Mouse (Mus musculus): ENCODE results near the gene Agpat2. TPM values are rescaled to one million over a fixed set of nuclear protein-coding genes. Genes with fewer than 3 reads are reported as not detected.

Agpat2 gene
- polyA plus RNA-seq, 1 experiment from 2014 or later, result 41.1 TPM

DNA sequence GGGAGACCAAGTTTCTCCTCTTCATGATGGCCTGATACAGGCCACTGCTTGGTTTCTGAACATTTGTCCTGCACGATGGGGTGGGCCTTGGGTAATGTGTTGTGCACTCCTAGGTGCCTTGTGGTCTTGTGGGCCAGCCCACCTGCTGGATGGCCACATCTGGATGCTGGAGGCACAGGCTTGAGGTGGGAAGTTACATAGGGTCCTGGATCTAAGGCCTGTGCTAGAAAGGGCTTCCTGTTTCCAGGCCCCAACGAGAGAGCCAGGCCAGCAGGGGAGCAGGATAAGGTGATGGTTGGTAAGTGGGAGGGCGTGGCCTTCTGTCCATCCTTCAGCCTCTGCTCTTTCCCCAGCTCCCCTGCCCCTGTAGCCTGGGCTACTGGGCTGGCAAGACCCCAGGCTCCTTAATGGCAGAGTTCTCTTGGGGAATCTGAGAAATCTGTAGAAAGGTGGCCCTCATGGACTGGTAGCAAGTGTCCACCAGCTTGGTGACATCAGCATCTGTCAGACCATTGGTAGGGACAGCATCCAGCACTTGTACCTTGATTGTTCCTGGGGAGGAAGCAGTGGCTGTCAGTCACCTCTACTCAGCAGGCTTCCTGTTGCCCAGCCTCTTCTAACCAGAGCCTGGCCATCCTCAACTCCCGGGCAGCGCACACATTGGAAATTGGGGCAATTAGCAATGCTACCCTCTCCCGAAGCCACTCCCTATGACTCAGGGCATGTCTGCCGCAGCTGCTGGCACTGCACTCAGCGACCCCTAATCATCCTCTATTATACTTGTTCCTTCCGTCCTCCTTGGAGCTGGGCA lies 10.8 kb downstream of the Agpat2 start:
- Histone ChIP-seq H3K4me1 (peaks cover 14% of the 10 kb centered on the region; the same call in 1 of the 2 replicates), H3K4me2 (no peak overlapping the region), H3K4me3 (no peak overlapping the region), H3K27me3 (no peaks in the 10 kb centered on the region), H3K9me3 (no peaks in the 10 kb centered on the region), H3K36me3 (peaks cover 24% of the 10 kb centered on the region; the same call in 1 of the 2 replicates), H3K9ac (no peak overlapping the region), H3K27ac (0 out of 2 replicates have a peak overlapping the region, but pooled peaks have one; percentile 29)
- peak; percentile 19; the same call in 1 of the 2 replicates for ATAC-seq (ENCODE audit: borderline replicate concordance, extremely low read depth, low FRiP score, low TSS enrichment)
- 64% methylated on average over 9 of the region's 9 CpGs for WGBS

GRCm38 (mm10) chr2:26591416-26591815 lies 12.8 kb downstream of the Agpat2 start:
- H3K4me2 ChIP-seq, result peak overlapping the region; percentile 76
- H3K9me3 ChIP-seq, result no peaks in the 10 kb centered on the region
- ATAC-seq (ENCODE audit: borderline replicate concordance, extremely low read depth, low FRiP score, low TSS enrichment), result no peak

DNA sequence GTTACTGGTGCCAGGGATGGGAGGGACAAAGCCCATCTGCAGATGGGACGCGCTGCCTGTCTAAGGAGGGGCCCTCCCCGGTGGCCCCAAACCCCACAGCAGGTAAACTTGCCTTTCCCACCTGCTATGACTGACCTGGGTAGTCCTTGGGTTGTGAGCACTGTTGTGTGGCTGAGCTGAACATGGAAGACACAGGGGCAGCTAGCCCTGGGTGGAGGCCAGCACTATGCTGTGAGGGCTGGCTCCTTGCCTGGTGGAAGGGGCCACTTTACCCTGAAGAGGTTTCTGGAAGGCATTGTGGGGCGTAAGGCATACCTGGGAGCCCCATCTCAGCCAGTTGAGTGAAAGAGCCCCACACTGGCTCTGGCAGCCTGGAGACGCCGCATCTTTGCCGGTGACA lies 13.3 kb downstream of the Agpat2 start:
- Histone ChIP-seq H3K9me3 (no peaks in the 10 kb centered on the region), H3K4me2 (peak overlapping the region; percentile 76), H3K9ac (no peak overlapping the region), H3K4me3 (peak overlapping the region; percentile 58; the same call in 1 of the 2 replicates), H3K27me3 (no peaks in the 10 kb centered on the region), H3K36me3 (peaks cover 24% of the 10 kb centered on the region; the same call in 1 of the 2 replicates), H3K4me1 (peaks cover 34% of the 10 kb centered on the region), H3K27ac (peak overlapping the region; percentile 51)
- no peak for ATAC-seq (ENCODE audit: borderline replicate concordance, extremely low read depth, low FRiP score, low TSS enrichment)
- 76% methylated on average over 7 of the region's 7 CpGs for WGBS

More at GRCm38 (mm10) chr2:26591416-26591815, 12.8 kb downstream of the Agpat2 start:
- no peak overlapping the region for H3K9ac ChIP-seq
- H3K4me1 ChIP-seq, result peaks cover 30% of the 10 kb centered on the region
- H3K27me3 ChIP-seq, result no peaks in the 10 kb centered on the region
- H3K36me3 ChIP-seq, result peaks cover 24% of the 10 kb centered on the region; the same call in 1 of the 2 replicates
- H3K27ac ChIP-seq, result peak overlapping the region; percentile 51; the same call in 1 of the 2 replicates
- H3K4me3 ChIP-seq, result no peak overlapping the region
- 69% methylated on average over 12 of the region's 12 CpGs for WGBS

GRCm38 (mm10) chr2:26590282-26590681 lies 13.9 kb downstream of the Agpat2 start:
- Histone ChIP-seq H3K4me3 (peak overlapping the region; percentile 58; the same call in 1 of the 2 replicates), H3K27ac (peak overlapping the region; percentile 51), H3K4me2 (peak overlapping the region; percentile 76), H3K36me3 (peaks cover 24% of the 10 kb centered on the region; the same call in 1 of the 2 replicates), H3K9ac (0 out of 2 replicates have a peak overlapping the region, but pooled peaks have one; percentile 69), H3K4me1 (peaks cover 34% of the 10 kb centered on the region), H3K27me3 (no peaks in the 10 kb centered on the region), H3K9me3 (no peaks in the 10 kb centered on the region)
- whole genome bisulfite sequencing, result 83% methylated on average over 7 of the region's 7 CpGs
- ATAC-seq (ENCODE audit: borderline replicate concordance, extremely low read depth, low FRiP score, low TSS enrichment), result no peak

DNA sequence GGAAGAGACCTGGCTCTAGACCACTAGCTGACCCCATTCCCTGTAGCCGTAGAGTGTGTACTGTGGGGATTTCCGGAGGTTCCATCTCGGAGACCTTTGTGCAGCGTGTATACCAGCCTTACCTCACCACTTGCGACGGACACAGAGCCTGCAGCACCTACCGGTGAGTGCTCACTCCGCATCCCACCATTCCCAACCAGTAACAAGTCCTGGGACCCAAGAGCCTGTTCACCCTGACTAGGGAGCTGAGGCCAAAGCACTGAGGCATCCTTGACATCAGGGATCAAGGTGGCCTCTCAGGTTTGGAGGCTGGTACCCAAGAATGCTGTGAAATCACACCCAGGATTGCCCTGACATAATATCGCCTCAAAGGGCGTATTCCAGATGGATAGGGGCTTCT lies 14.9 kb downstream of the Agpat2 start:
- no peaks in the 10 kb centered on the region for H3K27me3 ChIP-seq
- H3K9me3 ChIP-seq, result no peaks in the 10 kb centered on the region
- peak overlapping the region; percentile 76 for H3K4me2 ChIP-seq
- peak overlapping the region; percentile 58 for H3K4me3 ChIP-seq
- no peak for ATAC-seq (ENCODE audit: borderline replicate concordance, extremely low read depth, low FRiP score, low TSS enrichment)
- peak overlapping the region; percentile 69; the same call in 1 of the 2 replicates for H3K9ac ChIP-seq
- peaks cover 34% of the 10 kb centered on the region for H3K4me1 ChIP-seq
- peaks cover 18% of the 10 kb centered on the region; the same call in 1 of the 2 replicates for H3K36me3 ChIP-seq
- peak overlapping the region; percentile 85; the same call in 1 of the 2 replicates for H3K27ac ChIP-seq
- WGBS, result 84% methylated on average over 10 of the region's 10 CpGs

GRCm38 (mm10) chr2:26588573-26588972 lies 15.6 kb downstream of the Agpat2 start:
- ATAC-seq (ENCODE audit: borderline replicate concordance, extremely low read depth, low FRiP score, low TSS enrichment), result no peak
- H3K27me3 ChIP-seq, result no peaks in the 10 kb centered on the region
- H3K9ac ChIP-seq, result peak overlapping the region; percentile 69
- peaks cover 13% of the 10 kb centered on the region; the same call in 1 of the 2 replicates for H3K36me3 ChIP-seq
- no peaks in the 10 kb centered on the region for H3K9me3 ChIP-seq
- H3K4me3 ChIP-seq, result peak overlapping the region; percentile 58
- H3K4me2 ChIP-seq, result peak overlapping the region; percentile 76
- H3K27ac ChIP-seq, result peak overlapping the region; percentile 85
- WGBS, result 31% methylated on average over 4 of the region's 4 CpGs
- peaks cover 34% of the 10 kb centered on the region for H3K4me1 ChIP-seq

DNA sequence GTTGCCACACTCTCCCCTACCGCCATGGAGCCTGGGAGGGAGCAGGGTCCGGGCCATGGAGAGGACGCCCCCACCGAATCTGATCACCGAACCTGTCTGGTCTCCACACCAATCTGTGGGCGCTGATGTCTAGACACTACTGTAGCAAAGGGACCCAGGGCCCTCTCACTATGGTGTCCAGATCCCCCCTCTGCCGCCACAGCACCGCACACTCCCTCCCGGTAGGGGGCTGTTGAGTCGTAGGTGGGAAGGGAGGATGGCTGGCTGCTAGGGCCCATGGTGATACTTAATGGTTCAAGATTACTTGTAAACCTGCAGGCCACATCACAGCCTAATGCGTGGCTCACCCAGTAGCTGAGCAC lies 17.2 kb downstream of the Agpat2 start:
- H3K4me2 ChIP-seq, result peak overlapping the region; percentile 76
- H3K4me1 ChIP-seq, result peaks cover 36% of the 10 kb centered on the region
- no peaks in the 10 kb centered on the region; the same call in 1 of the 2 replicates for H3K36me3 ChIP-seq
- ATAC-seq (ENCODE audit: borderline replicate concordance, extremely low read depth, low FRiP score, low TSS enrichment), result no peak; the same call in 1 of the 2 replicates
- no peaks in the 10 kb centered on the region for H3K9me3 ChIP-seq
- 5% methylated on average over 11 of the region's 11 CpGs for WGBS
- H3K27ac ChIP-seq, result peak overlapping the region; percentile 85
- peak overlapping the region; percentile 58 for H3K4me3 ChIP-seq
- no peaks in the 10 kb centered on the region for H3K27me3 ChIP-seq
- H3K9ac ChIP-seq, result peak overlapping the region; percentile 69

DNA sequence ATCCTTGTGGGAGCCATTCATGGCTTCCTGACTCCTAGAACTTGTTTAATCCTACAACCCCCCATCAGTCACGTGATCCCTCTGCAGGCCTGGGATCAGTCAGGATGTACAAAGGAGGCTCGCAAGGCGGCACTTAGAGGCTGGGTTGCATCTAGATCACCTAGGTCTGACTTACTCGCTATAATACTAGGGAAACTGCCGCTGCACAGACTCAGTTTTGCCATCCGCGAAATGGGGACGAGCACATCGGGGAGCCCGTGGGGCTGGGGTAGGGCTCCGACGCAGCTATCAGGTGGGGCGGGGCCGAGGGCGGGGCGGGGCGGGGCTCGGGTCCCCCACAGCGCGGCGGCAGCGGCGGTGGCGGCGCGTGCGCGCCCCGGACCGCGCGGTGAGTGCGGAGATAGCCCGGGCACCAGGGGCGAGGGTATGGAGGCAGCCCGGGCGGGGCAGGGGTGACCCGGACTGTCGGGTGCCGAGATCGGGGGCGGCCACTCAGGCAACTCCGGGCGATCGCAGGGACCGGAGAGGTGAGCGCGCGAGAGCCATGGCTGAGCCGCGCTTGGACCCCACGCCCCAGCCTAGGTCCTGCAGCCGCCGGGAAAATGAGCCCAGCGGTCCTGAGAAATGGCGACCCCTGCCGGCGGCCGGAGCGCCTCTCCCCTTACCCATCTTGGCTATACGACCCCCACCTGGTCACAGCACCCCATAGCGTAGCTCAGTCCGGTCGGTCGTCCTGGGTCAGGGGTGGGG lies 17.7 kb downstream of the Agpat2 start, which contains the start of gene Gm20532:
Gene Gm20532, plus strand, starts transcription at position 346 of the 750 bp plus-strand sequence.
- peak within 1 kb of the TSS; percentile 76 for H3K4me2 ChIP-seq
- H3K9ac ChIP-seq, result peak within 1 kb of the TSS; percentile 69
- no peaks in the 10 kb centered on the region; the same call in 1 of the 2 replicates for H3K36me3 ChIP-seq
- H3K9me3 ChIP-seq, result no peaks in the 10 kb centered on the region
- peaks cover 32% of the 10 kb centered on the region for H3K4me1 ChIP-seq
- WGBS, result under 1% methylated on average over 55 of the region's 65 CpGs
- H3K27me3 ChIP-seq, result no peaks in the 10 kb centered on the region
- H3K4me3 ChIP-seq, result peak within 1 kb of the TSS; percentile 58
- ATAC-seq (ENCODE audit: borderline replicate concordance, extremely low read depth, low FRiP score, low TSS enrichment), result peak; percentile 70
- peak within 1 kb of the TSS; percentile 85 for H3K27ac ChIP-seq

DNA sequence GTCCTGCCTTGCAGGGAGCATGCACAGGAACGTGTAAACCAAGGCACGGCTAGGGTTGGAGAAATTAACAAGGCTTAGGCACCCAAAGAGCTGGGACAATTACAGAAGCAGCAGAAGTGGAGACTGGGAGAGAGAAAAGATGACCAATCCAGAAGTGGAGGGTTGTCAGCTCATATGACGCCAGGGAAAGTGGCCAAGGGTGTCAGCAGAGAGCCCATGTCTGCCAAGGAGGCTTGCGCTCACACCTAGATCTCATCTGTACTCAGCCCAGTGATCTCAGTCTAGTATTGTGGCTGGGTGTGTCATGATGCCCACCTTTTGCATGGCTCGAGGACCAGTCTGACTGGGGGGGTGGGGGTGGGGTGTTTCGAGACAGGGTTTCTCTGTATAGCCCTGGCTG lies 18.5 kb downstream of the Agpat2 start:
- Histone ChIP-seq H3K27ac (peak overlapping the region; percentile 85), H3K9ac (peak overlapping the region; percentile 69), H3K4me2 (peak overlapping the region; percentile 76; the same call in 1 of the 2 replicates), H3K9me3 (no peaks in the 10 kb centered on the region), H3K4me3 (peak overlapping the region; percentile 58), H3K36me3 (no peaks in the 10 kb centered on the region), H3K4me1 (peaks cover 25% of the 10 kb centered on the region), H3K27me3 (no peaks in the 10 kb centered on the region)
- WGBS, result 37% methylated on average over 6 of the region's 6 CpGs
- no peak for ATAC-seq (ENCODE audit: borderline replicate concordance, extremely low read depth, low FRiP score, low TSS enrichment)

DNA sequence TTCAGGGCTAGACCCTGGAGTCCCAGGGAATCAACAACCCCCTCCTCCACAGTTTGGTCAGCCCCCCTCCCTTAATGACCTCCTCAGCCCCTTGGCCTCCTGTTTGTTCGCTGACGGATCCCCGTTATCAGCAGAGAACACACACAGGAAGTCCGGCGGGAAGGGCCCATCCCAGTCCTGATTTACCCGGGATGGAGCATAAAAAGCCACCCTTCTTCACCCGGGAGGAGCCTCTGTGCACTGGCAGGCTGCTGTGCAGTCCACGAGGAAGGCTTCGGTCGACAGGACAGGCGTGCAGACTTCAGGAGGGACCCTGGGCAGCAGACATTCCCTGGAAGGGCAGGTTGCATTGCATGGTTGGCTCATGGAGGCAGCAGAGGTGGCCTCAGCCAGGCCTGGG lies 20.6 kb downstream of the Agpat2 start:
- H3K36me3 ChIP-seq, result no peaks in the 10 kb centered on the region
- peak overlapping the region; percentile 38; the same call in 1 of the 2 replicates for H3K4me2 ChIP-seq
- H3K9me3 ChIP-seq, result no peaks in the 10 kb centered on the region
- peak overlapping the region; percentile 69 for H3K9ac ChIP-seq
- H3K4me3 ChIP-seq, result peak overlapping the region; percentile 58
- peak overlapping the region; percentile 85 for H3K27ac ChIP-seq
- no peaks in the 10 kb centered on the region for H3K27me3 ChIP-seq
- peak; percentile 24 for ATAC-seq (ENCODE audit: borderline replicate concordance, extremely low read depth, low FRiP score, low TSS enrichment)
- H3K4me1 ChIP-seq, result peaks cover 41% of the 10 kb centered on the region
- 28% methylated on average over 11 of the region's 11 CpGs for WGBS

GRCm38 (mm10) chr2:26582741-26583140 lies 21.5 kb downstream of the Agpat2 start:
- Histone ChIP-seq H3K4me2 (peak overlapping the region; percentile 38), H3K9me3 (no peaks in the 10 kb centered on the region), H3K27me3 (no peaks in the 10 kb centered on the region), H3K36me3 (no peaks in the 10 kb centered on the region), H3K4me1 (peaks cover 41% of the 10 kb centered on the region), H3K27ac (peak overlapping the region; percentile 77), H3K9ac (no peak overlapping the region), H3K4me3 (peak overlapping the region; percentile 12; the same call in 1 of the 2 replicates)
- ATAC-seq (ENCODE audit: borderline replicate concordance, extremely low read depth, low FRiP score, low TSS enrichment), result no peak
- WGBS, result 49% methylated on average over 7 of the region's 7 CpGs

All from lung, embryonic 15.5 days (tissue).